Mouse (Mus musculus): Measurements from ENCODE around the gene Shroom3. TPM values are rescaled to one million over a fixed set of nuclear protein-coding genes. Genes with fewer than 3 reads are reported as not detected.

The Shroom3 gene
- polyA plus RNA-seq, 1 experiment from 2014 or later: 3.2 TPM

DNA sequence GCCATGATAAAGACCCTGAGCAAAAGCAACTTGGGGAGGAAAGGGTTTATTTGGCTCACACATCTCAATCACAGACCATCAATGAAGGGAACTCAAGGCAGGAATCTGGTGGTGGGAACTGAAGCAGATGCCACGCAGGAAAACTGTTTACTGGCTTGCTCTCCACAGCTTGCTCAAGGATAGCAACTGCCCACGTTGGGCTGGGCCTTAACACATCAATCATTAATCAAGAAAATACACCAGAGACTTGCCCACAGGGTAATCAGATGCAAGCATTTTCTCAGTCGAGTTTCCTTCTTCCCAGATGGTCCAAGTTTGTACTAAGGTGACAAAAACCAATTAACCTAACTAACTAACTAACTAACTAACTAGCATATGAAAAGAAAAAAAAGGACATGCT lies 187.8 kb downstream of the Shroom3 start:
- 23% methylated on average over 3 of the region's 3 CpGs for WGBS
- Histone ChIP-seq H3K4me1 (no peaks in the 10 kb centered on the region), H3K4me3 (no peak overlapping the region), H3K36me3 (no peaks in the 10 kb centered on the region), H3K27ac (no peak overlapping the region), H3K9me3 (no peaks in the 10 kb centered on the region), H3K27me3 (no peaks in the 10 kb centered on the region), H3K4me2 (no peak overlapping the region), H3K9ac (no peak overlapping the region)
- no peak for ATAC-seq (ENCODE audit: insufficient number of reproducible peaks, low FRiP score, low TSS enrichment, low read depth)

- H3K9ac ChIP-seq: no peak overlapping the region
- no peak overlapping the region for H3K4me3 ChIP-seq
- ATAC-seq (ENCODE audit: insufficient number of reproducible peaks, low FRiP score, low TSS enrichment, low read depth): no peak
- no peaks in the 10 kb centered on the region for H3K4me1 ChIP-seq
- WGBS: 72% methylated on average over 4 of the region's 4 CpGs
- H3K27me3 ChIP-seq: no peaks in the 10 kb centered on the region
- no peaks in the 10 kb centered on the region for H3K36me3 ChIP-seq
- no peak overlapping the region for H3K27ac ChIP-seq
- H3K9me3 ChIP-seq: no peaks in the 10 kb centered on the region
- H3K4me2 ChIP-seq: no peak overlapping the region
These were observed 188.9 kb downstream of the Shroom3 start for GRCm38 (mm10) chr5:92872182-92872581.

GRCm38 (mm10) chr5:92872991-92873390 lies 189.8 kb downstream of the Shroom3 start:
- no peak overlapping the region for H3K9ac ChIP-seq
- ATAC-seq (ENCODE audit: insufficient number of reproducible peaks, low FRiP score, low TSS enrichment, low read depth): no peak
- no peak overlapping the region for H3K4me3 ChIP-seq
- no peaks in the 10 kb centered on the region for H3K4me1 ChIP-seq
- H3K4me2 ChIP-seq: no peak overlapping the region
- no peak overlapping the region for H3K27ac ChIP-seq
- H3K27me3 ChIP-seq: no peaks in the 10 kb centered on the region
- no peaks in the 10 kb centered on the region for H3K36me3 ChIP-seq
- 76% methylated on average over 2 of the region's 2 CpGs for WGBS
- no peaks in the 10 kb centered on the region for H3K9me3 ChIP-seq

DNA sequence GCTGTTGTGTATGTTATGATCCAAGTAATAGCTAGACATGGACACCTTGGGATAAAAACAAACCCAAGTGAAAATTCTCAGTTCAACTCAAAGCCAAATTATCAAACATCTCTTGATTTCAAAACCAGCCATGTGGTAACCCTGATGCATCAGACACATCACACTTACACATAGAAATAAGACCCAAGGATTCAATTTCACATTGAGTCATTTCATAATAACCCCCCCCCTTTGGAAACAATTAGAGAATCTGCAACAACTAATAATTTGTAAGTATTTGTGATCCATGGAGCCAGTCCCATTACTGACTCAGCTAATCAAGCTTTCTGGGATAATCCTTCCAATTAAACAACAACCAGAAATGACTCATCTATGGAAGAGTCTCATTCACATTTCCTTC lies 190.3 kb downstream of the Shroom3 start:
- H3K36me3 ChIP-seq: no peaks in the 10 kb centered on the region
- no peaks in the 10 kb centered on the region for H3K27me3 ChIP-seq
- ATAC-seq (ENCODE audit: insufficient number of reproducible peaks, low FRiP score, low TSS enrichment, low read depth): no peak
- no peaks in the 10 kb centered on the region for H3K9me3 ChIP-seq
- no peak overlapping the region for H3K27ac ChIP-seq
- no peak overlapping the region for H3K4me2 ChIP-seq
- no peak overlapping the region for H3K9ac ChIP-seq
- H3K4me1 ChIP-seq: no peaks in the 10 kb centered on the region
- H3K4me3 ChIP-seq: no peak overlapping the region

GRCm38 (mm10) chr5:92875836-92876235 lies 192.6 kb downstream of the Shroom3 start:
- ATAC-seq (ENCODE audit: insufficient number of reproducible peaks, low FRiP score, low TSS enrichment, low read depth): no peak
- WGBS: 90% methylated on average over 10 of the region's 10 CpGs
- no peak overlapping the region for H3K4me2 ChIP-seq

GRCm38 (mm10) chr5:92877104-92877503 lies 193.9 kb downstream of the Shroom3 start:
- Histone ChIP-seq H3K9me3 (no peaks in the 10 kb centered on the region), H3K9ac (no peak overlapping the region), H3K4me2 (no peak overlapping the region), H3K4me3 (no peak overlapping the region), H3K4me1 (no peaks in the 10 kb centered on the region), H3K27ac (no peak overlapping the region), H3K27me3 (no peaks in the 10 kb centered on the region), H3K36me3 (no peaks in the 10 kb centered on the region)
- ATAC-seq (ENCODE audit: insufficient number of reproducible peaks, low FRiP score, low TSS enrichment, low read depth): no peak
- 62% methylated on average over 3 of the region's 3 CpGs for WGBS

More at GRCm38 (mm10) chr5:92875836-92876235, 192.6 kb downstream of the Shroom3 start:
- Histone ChIP-seq H3K36me3 (no peaks in the 10 kb centered on the region), H3K4me3 (no peak overlapping the region), H3K4me1 (no peaks in the 10 kb centered on the region), H3K9ac (no peak overlapping the region), H3K9me3 (no peaks in the 10 kb centered on the region), H3K27me3 (no peaks in the 10 kb centered on the region), H3K27ac (no peak overlapping the region)

DNA sequence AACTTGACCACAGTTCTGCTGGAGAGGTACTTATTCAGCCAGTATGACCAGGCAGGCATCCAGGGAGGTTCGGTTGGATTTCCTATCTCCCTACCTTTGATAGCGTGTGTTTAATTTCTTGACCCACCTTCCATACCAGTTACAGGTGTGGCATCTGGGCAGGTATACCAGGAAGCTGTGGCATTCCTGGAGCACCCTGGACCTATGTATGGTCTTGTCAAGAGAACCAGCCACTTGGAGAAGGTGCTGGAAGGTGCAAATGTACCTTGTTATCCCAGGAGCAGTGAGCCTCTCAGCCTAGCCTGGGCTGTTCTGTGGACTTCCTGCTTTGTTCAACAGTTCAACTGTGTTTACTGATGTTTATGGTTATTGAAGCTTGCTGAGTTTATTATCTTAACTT lies 197.2 kb downstream of the Shroom3 start:
- no peaks in the 10 kb centered on the region for H3K36me3 ChIP-seq
- no peak overlapping the region for H3K4me3 ChIP-seq
- no peaks in the 10 kb centered on the region for H3K27me3 ChIP-seq
- no peak overlapping the region for H3K9ac ChIP-seq
- ATAC-seq (ENCODE audit: insufficient number of reproducible peaks, low FRiP score, low TSS enrichment, low read depth): no peak
- 83% methylated on average over 2 of the region's 2 CpGs for WGBS
- H3K27ac ChIP-seq: no peak overlapping the region
- no peaks in the 10 kb centered on the region for H3K9me3 ChIP-seq
- no peaks in the 10 kb centered on the region for H3K4me1 ChIP-seq
- H3K4me2 ChIP-seq: no peak overlapping the region

DNA sequence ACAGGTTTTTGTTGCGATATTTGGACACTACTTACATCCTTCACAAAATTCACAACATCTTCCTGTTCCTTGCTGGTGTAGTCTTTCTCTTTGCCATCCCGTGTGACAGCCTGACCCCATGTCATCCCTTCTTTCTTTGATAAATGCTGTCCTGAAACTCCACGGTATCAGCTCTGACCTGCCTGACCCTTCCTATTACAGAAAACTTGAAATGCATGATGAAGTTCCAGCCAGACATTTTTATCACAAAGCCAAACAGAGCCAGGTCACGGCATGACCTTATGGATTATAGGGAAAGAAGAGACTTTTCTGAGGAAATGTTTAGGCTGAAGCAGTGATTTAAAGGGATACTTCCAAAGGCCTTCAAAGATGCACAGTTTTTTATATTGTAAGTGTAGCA lies 197.7 kb downstream of the Shroom3 start:
- Histone ChIP-seq H3K9me3 (no peaks in the 10 kb centered on the region), H3K9ac (no peak overlapping the region), H3K4me3 (no peak overlapping the region), H3K27ac (no peak overlapping the region), H3K4me2 (no peak overlapping the region), H3K36me3 (no peaks in the 10 kb centered on the region), H3K4me1 (peaks cover under 1% of the 10 kb centered on the region; the same call in 1 of the 2 replicates), H3K27me3 (no peaks in the 10 kb centered on the region)
- WGBS: 50% methylated on average over 4 of the region's 4 CpGs
- no peak for ATAC-seq (ENCODE audit: insufficient number of reproducible peaks, low FRiP score, low TSS enrichment, low read depth)

DNA sequence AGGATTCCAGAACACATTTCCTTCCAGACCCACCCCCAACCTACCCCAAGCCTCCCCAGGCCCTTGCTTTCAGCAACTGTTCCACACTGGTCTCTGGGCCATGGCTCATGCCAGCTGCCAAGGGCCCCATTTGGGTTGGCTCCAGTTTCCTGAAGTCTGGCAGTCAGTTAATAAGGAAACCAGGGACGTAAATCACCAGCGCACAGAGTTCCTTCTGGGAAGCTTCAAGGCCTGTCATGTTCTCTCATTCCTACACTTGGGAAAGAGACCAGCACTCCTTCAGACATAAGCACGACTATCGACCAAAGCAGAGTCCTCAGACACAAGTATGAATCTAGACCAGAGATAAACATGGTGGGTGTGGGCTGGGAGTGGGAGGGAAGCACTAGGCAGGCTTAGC lies 202.9 kb downstream of the Shroom3 start:
- Histone ChIP-seq H3K4me3 (no peak overlapping the region), H3K4me2 (no peak overlapping the region), H3K36me3 (no peaks in the 10 kb centered on the region), H3K4me1 (peaks cover 10% of the 10 kb centered on the region; the same call in 1 of the 2 replicates), H3K9me3 (no peaks in the 10 kb centered on the region), H3K27ac (no peak overlapping the region), H3K9ac (no peak overlapping the region), H3K27me3 (no peaks in the 10 kb centered on the region)
- 29% methylated on average over 4 of the region's 4 CpGs for WGBS
- peak; percentile 46; the same call in 1 of the 2 replicates for ATAC-seq (ENCODE audit: insufficient number of reproducible peaks, low FRiP score, low TSS enrichment, low read depth)

GRCm38 (mm10) chr5:92887501-92887900 lies 204.3 kb downstream of the Shroom3 start:
- 60% methylated on average over 3 of the region's 3 CpGs for WGBS
- ATAC-seq (ENCODE audit: insufficient number of reproducible peaks, low FRiP score, low TSS enrichment, low read depth): no peak
- Histone ChIP-seq H3K4me3 (no peak overlapping the region), H3K27ac (no peak overlapping the region), H3K36me3 (no peaks in the 10 kb centered on the region), H3K27me3 (no peaks in the 10 kb centered on the region), H3K9me3 (no peaks in the 10 kb centered on the region), H3K9ac (no peak overlapping the region), H3K4me2 (no peak overlapping the region), H3K4me1 (peaks cover 10% of the 10 kb centered on the region; the same call in 1 of the 2 replicates)

DNA sequence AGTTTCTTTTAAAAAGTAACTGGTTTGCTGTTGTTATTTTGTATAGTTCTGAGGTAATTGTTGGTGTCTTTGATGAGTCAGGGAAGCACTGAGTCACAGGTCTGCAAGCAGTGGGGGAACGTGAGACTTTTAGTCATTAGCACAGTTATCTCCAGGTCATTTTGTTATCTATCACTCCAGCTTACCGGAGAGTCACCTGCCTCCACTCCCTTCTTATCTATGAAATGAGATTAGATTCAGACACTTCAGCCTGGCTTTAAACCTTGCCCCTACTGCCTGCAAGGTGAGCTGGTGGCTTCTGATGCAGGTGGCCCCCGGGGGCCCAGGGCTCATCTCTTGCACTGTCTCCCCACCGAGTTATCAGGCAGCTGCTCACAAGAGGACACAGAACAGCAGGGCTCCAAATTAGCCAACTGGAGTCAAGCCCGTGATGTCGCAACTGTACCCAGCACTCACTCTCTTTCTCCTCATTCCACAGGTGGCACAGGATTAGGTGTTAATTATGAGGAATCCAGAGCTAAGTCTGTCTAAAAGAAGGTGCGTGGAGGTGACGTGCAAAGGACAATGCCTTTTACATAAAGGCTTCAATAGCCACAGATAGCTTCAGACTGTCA lies 205.5 kb downstream of the Shroom3 start:
- Histone ChIP-seq H3K9ac (no peak overlapping the region), H3K9me3 (no peaks in the 10 kb centered on the region), H3K4me1 (peaks cover 12% of the 10 kb centered on the region; the same call in 1 of the 2 replicates), H3K27ac (no peak overlapping the region), H3K27me3 (no peaks in the 10 kb centered on the region), H3K36me3 (no peaks in the 10 kb centered on the region), H3K4me3 (no peak overlapping the region), H3K4me2 (no peak overlapping the region)
- 52% methylated on average over 8 of the region's 8 CpGs for WGBS
- no peak for ATAC-seq (ENCODE audit: insufficient number of reproducible peaks, low FRiP score, low TSS enrichment, low read depth)

DNA sequence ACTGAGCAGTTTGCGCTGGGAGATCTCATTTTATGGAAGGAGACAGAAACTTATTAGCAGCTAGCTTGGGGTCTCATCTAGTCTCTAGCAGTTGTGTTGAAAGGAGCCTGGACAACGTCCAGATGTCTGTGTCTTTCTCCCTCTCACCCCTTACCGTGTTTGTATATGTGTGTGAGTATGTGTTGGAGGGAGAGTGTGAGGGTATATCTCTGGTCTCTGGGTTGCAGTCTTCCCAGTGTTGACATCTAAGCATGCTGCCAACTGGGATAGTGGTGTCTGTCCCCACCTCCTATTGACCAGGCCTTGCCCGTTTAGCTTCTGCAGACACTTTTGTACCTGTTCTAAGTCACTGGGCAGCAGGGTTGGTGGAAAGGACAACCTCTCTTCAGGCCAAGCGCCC lies 207.7 kb downstream of the Shroom3 start:
- 66% methylated on average over 5 of the region's 5 CpGs for WGBS
- Histone ChIP-seq H3K4me1 (peaks cover 13% of the 10 kb centered on the region; the same call in 1 of the 2 replicates), H3K4me2 (no peak overlapping the region), H3K9me3 (no peaks in the 10 kb centered on the region), H3K27ac (no peak overlapping the region), H3K27me3 (no peaks in the 10 kb centered on the region), H3K9ac (no peak overlapping the region), H3K4me3 (no peak overlapping the region), H3K36me3 (no peaks in the 10 kb centered on the region)
- ATAC-seq (ENCODE audit: insufficient number of reproducible peaks, low FRiP score, low TSS enrichment, low read depth): no peak

GRCm38 (mm10) chr5:92893284-92893683 lies 210.0 kb downstream of the Shroom3 start:
- H3K9ac ChIP-seq: no peak overlapping the region
- no peak overlapping the region for H3K4me2 ChIP-seq
- H3K36me3 ChIP-seq: no peaks in the 10 kb centered on the region
- 36% methylated on average over 4 of the region's 4 CpGs for WGBS
- no peaks in the 10 kb centered on the region for H3K27me3 ChIP-seq
- no peak overlapping the region for H3K4me3 ChIP-seq
- no peaks in the 10 kb centered on the region for H3K9me3 ChIP-seq
- no peak overlapping the region for H3K27ac ChIP-seq
- H3K4me1 ChIP-seq: peaks cover 11% of the 10 kb centered on the region
- ATAC-seq (ENCODE audit: insufficient number of reproducible peaks, low FRiP score, low TSS enrichment, low read depth): no peak

Measured in limb, embryonic 15.5 days (tissue).